In the genomic region with DNA sequence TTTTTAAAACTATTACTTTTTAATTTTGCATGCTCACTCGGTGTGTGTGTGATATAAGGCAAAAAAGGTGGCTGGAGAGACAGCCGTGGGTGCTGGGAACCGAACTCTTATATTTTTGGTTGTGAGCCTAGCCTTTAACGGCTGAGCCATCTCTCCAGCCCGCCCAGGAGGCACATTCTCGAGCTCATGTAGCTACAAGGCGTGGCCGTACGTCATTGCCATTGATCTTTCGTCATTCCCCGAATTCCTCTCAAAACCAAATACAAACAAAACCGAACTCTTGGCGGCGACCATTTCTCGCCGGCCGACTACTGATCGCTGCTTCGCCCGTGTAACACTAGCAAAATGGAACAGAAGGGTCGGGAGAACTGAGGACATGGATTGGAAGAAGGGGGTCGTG, we compare ENCODE assay signal across 8 mouse cellular contexts. TPM values are rescaled to one million over a fixed set of nuclear protein-coding genes. Genes with fewer than 3 reads are reported as not detected.
DNase-seq lines count a peak whose midpoint lies in the region; ATAC-seq and TF ChIP-seq lines count a peak whose summit lies in the region.
"Not testable (repeated sequence)": the region's sequence is repeated elsewhere in the genome, so short reads cannot be mapped to it uniquely, and the experiment has no call there.

No protein-coding gene starts in this region.

- H3K27me3 ChIP-seq in E14TG2a.4 (ENCODE audit: insufficient read depth, low read length); forebrain, embryonic 11.5 days (ENCODE audit: control insufficient read depth, insufficient read depth, low read length); heart, embryonic 16.5 days (ENCODE audit: control insufficient read depth, insufficient read depth, low read length); liver, embryonic 14.5 days (ENCODE audit: control insufficient read depth, insufficient read depth, low read length); stomach, embryonic 15.5 days (replicated peaks): not testable (repeated sequence)

- peak; percentile 48 for ATAC-seq in forebrain, embryonic 11.5 days (replicated peaks; ENCODE audit: low FRiP score)
- peak; percentile 18; the same call in 1 of the 2 replicates for ATAC-seq in heart, embryonic 16.5 days (replicated peaks; ENCODE audit: extremely low read depth, insufficient read depth, low FRiP score)
- ATAC-seq in liver, embryonic 14.5 days (ENCODE audit: insufficient read depth) = peak; percentile 42
- peak; percentile 36 for ATAC-seq in stomach, embryonic 15.5 days (ENCODE audit: insufficient read depth, low FRiP score, low read depth)

- WGBS in forebrain, embryonic 11.5 days = under 1% methylated on average over 22 of the region's 22 CpGs
- WGBS in heart, embryonic 16.5 days = under 1% methylated on average over 22 of the region's 22 CpGs
- 0% methylated on average over 22 of the region's 22 CpGs for WGBS in liver, embryonic 14.5 days (ENCODE audit: insufficient replicate concordance)
- WGBS in stomach, embryonic 15.5 days = under 1% methylated on average over 22 of the region's 22 CpGs

- H3K36me3 ChIP-seq in E14TG2a.4 (ENCODE audit: insufficient read depth, low read length); forebrain, embryonic 11.5 days (ENCODE audit: control insufficient read depth, insufficient read depth, low read length); heart, embryonic 16.5 days (ENCODE audit: control insufficient read depth, insufficient read depth); liver, embryonic 14.5 days (replicated peaks; ENCODE audit: control insufficient read depth, insufficient read depth, low read depth); stomach, embryonic 15.5 days: not testable (repeated sequence)

- peak; percentile 70 for DNase-seq in c-Kit-positive CD71-positive TER-119-negative erythroid progenitor cells, embryonic 14.5 days (ENCODE audit: low read depth)
- peak; percentile 92 for DNase-seq in forebrain, embryonic 11.5 days (ENCODE audit: low spot score)
- peak; percentile 90 to 92 for DNase-seq in kidney, postnatal 25 days
- peak; percentile 58 to 73 (median 64) for DNase-seq in liver, embryonic 14.5 days (ENCODE audit: low read depth in 3 of 3, low spot score in 3 of 3)
- peak; percentile 91 for DNase-seq in neural tube, embryonic 10.5 days (ENCODE audit: extremely low spot score, low spot score)

- peaks cover 14% of the 10 kb centered on the region for H3K4me1 ChIP-seq in E14TG2a.4 (replicated peaks; ENCODE audit: low read depth, low read length)
- H3K4me1 ChIP-seq in forebrain, embryonic 11.5 days (replicated peaks; ENCODE audit: control insufficient read depth, insufficient read depth, low read length); heart, embryonic 16.5 days (ENCODE audit: control insufficient read depth, insufficient read depth, low read length); liver, embryonic 14.5 days (replicated peaks; ENCODE audit: control insufficient read depth in 2 of 2, insufficient read depth in 2 of 2, low read length in 1 of 2); stomach, embryonic 15.5 days: not testable (repeated sequence)

- not testable (repeated sequence) for TF ChIP-seq EP300 in liver, embryonic 14.5 days (IDR thresholded peaks at IDR 0.05; ENCODE audit: low read depth)

- not testable (repeated sequence) for TF ChIP-seq CTCF in E14TG2a.4 (conservative IDR thresholded peaks at IDR 0.05; ENCODE audit: low read length); liver, embryonic 14.5 days (IDR thresholded peaks at IDR 0.05; ENCODE audit: low read depth)

- peak overlapping the region; percentile 31; the same call in 1 of the 2 replicates for H3K4me2 ChIP-seq in forebrain, embryonic 11.5 days (ENCODE audit: low read depth, low read length, severe bottlenecking)
- H3K4me2 ChIP-seq in heart, embryonic 16.5 days (ENCODE audit: low read depth, low read length) = peak overlapping the region; percentile 53
- peak overlapping the region; percentile 62 for H3K4me2 ChIP-seq in liver, embryonic 14.5 days (ENCODE audit: low read depth)
- peak overlapping the region; percentile 45 for H3K4me2 ChIP-seq in stomach, embryonic 15.5 days

- not testable (repeated sequence) for H3K27ac ChIP-seq in forebrain, embryonic 11.5 days (ENCODE audit: low read depth, low read length)
- H3K27ac ChIP-seq in heart, embryonic 16.5 days (ENCODE audit: low read length) = peak overlapping the region; percentile 78
- peak overlapping the region; percentile 23; the same call in 1 of the 2 replicates for H3K27ac ChIP-seq in liver, embryonic 14.5 days
- peak overlapping the region; percentile 91 for H3K27ac ChIP-seq in stomach, embryonic 15.5 days

- peak overlapping the region; percentile 93 for H3K4me3 ChIP-seq in E14TG2a.4 (replicated peaks; ENCODE audit: low read length)
- H3K4me3 ChIP-seq in forebrain, embryonic 11.5 days (ENCODE audit: low read depth, low read length) = peak overlapping the region; percentile 57
- peak overlapping the region; percentile 83 for H3K4me3 ChIP-seq in heart, embryonic 16.5 days (ENCODE audit: low read length)
- peak overlapping the region; percentile 70 to 76 for H3K4me3 ChIP-seq in liver, embryonic 14.5 days (ENCODE audit: insufficient read depth in 1 of 2, low read depth in 2 of 2, low read length in 2 of 2)
- H3K4me3 ChIP-seq in stomach, embryonic 15.5 days (replicated peaks) = peak overlapping the region; percentile 67

- H3K9ac ChIP-seq in forebrain, embryonic 11.5 days (ENCODE audit: low read length) = peak overlapping the region; percentile 55
- H3K9ac ChIP-seq in heart, embryonic 16.5 days (ENCODE audit: low read length) = peak overlapping the region; percentile 79
- peak overlapping the region; percentile 72 for H3K9ac ChIP-seq in liver, embryonic 14.5 days (replicated peaks)
- peak overlapping the region; percentile 52; the same call in 1 of the 2 replicates for H3K9ac ChIP-seq in stomach, embryonic 15.5 days

- H3K9me3 ChIP-seq in E14TG2a.4 (ENCODE audit: low read length) = peaks cover 14% of the 10 kb centered on the region
- H3K9me3 ChIP-seq in forebrain, embryonic 11.5 days (ENCODE audit: control insufficient read depth, low read length); heart, embryonic 16.5 days (replicated peaks; ENCODE audit: control insufficient read depth, low read length); liver, embryonic 14.5 days (ENCODE audit: control insufficient read depth, low read length); stomach, embryonic 15.5 days: not testable (repeated sequence)

RNA-seq across cellular contexts. Expression of a gene that starts 29.0 kb away (rescaled TPM):
- polyA plus RNA-seq in forebrain, embryonic 11.5 days (2014; fragmentation: Nextera tagmentation; extraction: Ambion mirVana) = not detected in 2 replicates
- 0.16 and 0.39 TPM in 2 replicates for polyA plus RNA-seq in heart, embryonic 16.5 days (2015; fragmentation: Nextera tagmentation; extraction: Ambion mirVana)
- polyA plus RNA-seq in liver, embryonic 14.5 days (2012; rRNA removed) = 0.04 and 0.09 TPM in 2 replicates
- 0.09 and 0.25 TPM in 2 replicates for polyA plus RNA-seq in liver, embryonic 14.5 days (2014; fragmentation: Nextera tagmentation; extraction: Ambion mirVana)
- 0.12 and 0.23 TPM in 2 replicates for polyA plus RNA-seq in stomach, embryonic 15.5 days (2015; fragmentation: Nextera tagmentation; extraction: Ambion mirVana)

RNA-seq across cellular contexts. Expression of a gene that starts 37.2 kb away (rescaled TPM):
- not detected in 2 replicates for polyA plus RNA-seq in forebrain, embryonic 11.5 days (2014; fragmentation: Nextera tagmentation; extraction: Ambion mirVana)
- polyA plus RNA-seq in heart, embryonic 16.5 days (2015; fragmentation: Nextera tagmentation; extraction: Ambion mirVana) = not detected in 2 replicates
- polyA plus RNA-seq in liver, embryonic 14.5 days (2012; rRNA removed) = not detected in 2 replicates
- polyA plus RNA-seq in liver, embryonic 14.5 days (2014; fragmentation: Nextera tagmentation; extraction: Ambion mirVana) = not detected in 2 replicates
- polyA plus RNA-seq in stomach, embryonic 15.5 days (2015; fragmentation: Nextera tagmentation; extraction: Ambion mirVana) = not detected in 2 replicates
